Mouse (Mus musculus): ENCODE measurements around the gene Tbc1d22a.

The Tbc1d22a gene

GRCm38 (mm10) chr15:86415951-86416350 is 201.7 kb downstream of the Tbc1d22a start:
- DNase-seq, result peak in 1 of 2 experiments; percentile 5

- no peak for DNase-seq
Measured at GRCm38 (mm10) chr15:86418436-86418835, 204.2 kb downstream of the Tbc1d22a start.

DNA sequence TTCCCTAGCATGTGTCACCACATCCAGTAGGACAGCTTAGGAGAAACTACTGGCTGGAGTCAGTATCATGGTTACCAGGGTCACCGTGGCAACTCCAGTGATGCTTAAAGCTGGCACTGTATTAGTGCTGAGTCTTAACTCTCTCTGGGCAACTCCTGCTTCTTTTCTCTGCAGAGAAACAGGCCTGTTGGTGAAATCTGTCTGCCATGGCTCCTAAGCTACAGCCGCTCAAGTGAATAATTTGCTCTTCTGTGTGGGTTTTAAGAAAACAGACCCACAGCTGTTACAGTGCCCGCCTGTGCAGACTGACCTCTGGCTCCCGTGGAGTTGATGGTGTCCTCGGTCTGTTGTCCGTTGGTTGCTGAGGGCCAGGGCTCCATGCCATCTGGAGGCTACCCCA is 205.4 kb downstream of the Tbc1d22a start:
- no peak for DNase-seq

DNA sequence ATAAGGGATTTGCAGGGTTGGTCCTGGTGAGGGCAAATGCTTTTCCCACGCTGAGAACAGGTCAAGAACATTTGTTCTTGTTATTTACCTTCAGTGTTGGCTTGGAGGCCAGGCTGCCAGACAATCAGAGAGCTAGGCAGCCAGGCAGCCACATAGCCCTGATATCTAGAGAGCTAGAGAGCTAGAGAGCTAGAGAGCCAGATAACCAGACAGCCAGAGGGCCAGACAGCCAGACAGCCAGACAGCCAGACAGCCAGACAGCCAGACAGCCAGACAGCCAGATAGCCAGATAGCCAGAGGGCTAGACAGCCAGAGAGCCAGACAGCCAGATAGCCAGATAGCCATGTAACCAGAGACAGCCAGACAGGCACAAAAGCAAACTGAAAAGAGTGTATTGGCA is 208.6 kb downstream of the Tbc1d22a start:
- peak in 1 of 2 experiments; percentile 12 for DNase-seq

GRCm38 (mm10) chr15:86423884-86424283 is 209.6 kb downstream of the Tbc1d22a start:
- DNase-seq, result peak in 1 of 2 experiments; percentile 13

- DNase-seq, result no peak
Measured at GRCm38 (mm10) chr15:86424971-86425370, 210.7 kb downstream of the Tbc1d22a start.

DNA sequence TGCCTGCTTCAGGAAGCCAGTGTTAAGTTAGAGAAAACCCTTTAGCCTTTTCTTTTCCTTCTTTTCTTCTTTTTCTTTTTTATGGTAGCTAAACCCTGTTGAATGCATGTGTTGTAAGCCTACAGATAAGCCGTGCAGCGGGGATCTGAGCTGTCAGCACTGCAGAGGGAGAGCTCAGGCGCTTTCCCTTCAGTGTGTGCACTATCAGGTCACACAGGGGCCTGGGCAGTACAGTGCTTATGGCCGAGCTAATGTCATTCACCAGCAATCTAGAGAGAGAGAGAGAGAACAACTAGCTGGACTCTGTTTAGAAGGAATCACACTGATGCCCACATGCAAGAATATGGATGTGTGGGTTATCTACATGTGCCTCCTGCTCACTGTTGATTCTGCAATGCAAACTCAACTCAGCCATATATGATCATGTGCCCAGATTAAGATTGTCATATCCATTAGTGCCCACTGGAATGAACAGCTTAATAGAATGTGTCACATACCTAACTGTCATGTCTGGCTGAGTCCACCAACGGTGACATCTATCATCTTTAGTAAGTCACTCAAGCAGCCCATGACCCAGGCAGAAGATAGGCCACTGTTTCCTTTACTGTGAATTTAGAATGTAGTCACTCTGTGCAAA is 212.2 kb downstream of the Tbc1d22a start:
- peak in 1 of 2 experiments; percentile 9 for DNase-seq

DNA sequence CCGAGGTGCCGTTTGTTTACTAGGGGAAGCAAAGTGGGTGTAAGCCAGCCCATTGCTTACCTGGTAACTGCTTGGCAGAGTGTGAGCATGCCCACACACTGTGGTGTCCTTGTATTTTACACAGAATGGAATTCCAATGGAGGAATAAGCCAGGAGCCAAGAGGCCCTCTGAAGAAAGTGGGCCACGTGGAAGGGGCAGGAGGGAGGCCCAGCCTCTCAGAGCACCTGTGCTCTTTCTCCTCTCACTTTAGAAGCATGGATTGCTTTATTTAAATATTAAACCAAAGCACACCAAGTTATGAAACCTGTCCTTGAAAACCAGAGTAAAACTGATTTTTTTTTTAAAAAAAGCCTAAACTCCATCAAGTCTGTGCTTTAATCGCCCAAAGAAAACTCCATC is 213.2 kb downstream of the Tbc1d22a start:
- DNase-seq, result peak in 1 of 2 experiments; percentile 27

- DNase-seq, result peak in 1 of 2 experiments; percentile 36
Measured at GRCm38 (mm10) chr15:86428496-86428895, 214.2 kb downstream of the Tbc1d22a start.

DNA sequence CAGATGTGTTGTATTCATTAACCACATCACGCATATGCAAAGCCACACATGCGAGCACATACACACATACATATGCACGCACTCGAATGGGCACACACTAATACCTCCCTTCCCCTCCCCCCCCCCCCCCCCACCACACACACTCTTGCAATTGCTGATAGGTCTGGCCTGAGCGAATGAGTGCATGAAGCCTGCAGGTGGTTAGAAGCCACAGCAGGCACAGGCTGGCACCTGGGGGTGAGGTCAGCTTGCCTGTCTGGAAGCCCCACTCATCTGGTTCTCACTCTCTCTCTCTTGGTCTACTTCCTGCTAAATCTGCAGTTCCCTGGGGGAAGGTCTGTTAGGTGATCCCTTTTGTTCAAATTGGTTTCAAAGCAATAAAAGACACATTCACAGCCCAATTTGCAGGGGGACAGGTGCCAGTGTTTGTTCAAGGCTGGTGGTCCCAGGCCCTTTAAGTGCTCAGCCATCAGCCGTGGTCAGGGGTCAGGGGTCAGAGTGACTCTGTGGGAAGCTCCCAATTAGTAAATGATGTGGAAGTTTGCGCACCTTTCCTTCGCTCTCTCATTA is 215.6 kb downstream of the Tbc1d22a start:
- no peak for DNase-seq

DNA sequence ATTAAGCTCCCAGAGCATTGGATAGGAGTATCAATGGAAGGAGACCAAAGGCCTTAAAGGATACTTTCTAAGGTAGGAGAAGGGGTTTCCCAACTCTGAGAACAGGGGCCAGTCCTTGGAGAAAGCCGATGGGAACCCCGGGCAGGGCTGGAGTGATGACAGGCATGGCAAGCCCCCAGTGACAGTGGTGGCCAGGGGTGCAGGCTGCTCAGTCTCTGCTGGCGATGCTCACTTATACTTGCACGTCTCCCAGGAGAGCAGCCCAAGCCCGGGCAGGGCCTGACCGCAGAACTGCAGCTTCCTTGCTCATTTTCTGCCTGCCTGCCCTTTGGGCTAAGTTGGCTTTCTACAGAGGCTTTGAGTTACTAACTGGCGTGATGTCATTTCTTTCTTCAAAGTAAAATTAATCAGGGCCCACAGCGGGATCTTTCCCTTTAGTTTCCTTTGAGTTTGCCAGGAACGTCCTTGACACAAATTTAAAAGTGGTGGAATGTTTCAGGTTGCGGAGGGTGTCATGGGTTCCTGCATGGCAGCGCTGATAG is 217.4 kb downstream of the Tbc1d22a start:
- DNase-seq, result no peak

DNA sequence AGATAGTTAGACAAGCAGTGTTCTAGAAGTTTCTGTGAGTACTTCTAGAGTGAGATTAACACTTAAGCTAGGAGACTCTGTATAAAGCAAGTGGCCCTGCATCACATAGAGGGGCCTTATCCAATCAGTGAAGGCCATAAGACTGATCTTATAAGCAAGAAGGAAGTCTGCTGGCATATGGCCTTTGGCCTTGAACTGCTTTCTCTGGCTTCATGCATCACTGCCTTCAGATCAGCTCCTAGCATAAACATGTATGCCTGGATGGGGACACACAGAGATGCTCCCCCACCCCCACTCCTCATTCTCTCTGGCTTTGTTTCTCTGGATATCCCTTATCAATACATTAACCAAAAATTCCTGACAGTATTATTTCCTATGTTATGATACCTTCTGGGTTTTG is 218.5 kb downstream of the Tbc1d22a start:
- DNase-seq, result no peak

- DNase-seq, result no peak
Measured at GRCm38 (mm10) chr15:86433378-86433777, 219.1 kb downstream of the Tbc1d22a start.

GRCm38 (mm10) chr15:86434241-86434640 is 220.0 kb downstream of the Tbc1d22a start:
- peak in 1 of 2 experiments; percentile 32 for DNase-seq

DNA sequence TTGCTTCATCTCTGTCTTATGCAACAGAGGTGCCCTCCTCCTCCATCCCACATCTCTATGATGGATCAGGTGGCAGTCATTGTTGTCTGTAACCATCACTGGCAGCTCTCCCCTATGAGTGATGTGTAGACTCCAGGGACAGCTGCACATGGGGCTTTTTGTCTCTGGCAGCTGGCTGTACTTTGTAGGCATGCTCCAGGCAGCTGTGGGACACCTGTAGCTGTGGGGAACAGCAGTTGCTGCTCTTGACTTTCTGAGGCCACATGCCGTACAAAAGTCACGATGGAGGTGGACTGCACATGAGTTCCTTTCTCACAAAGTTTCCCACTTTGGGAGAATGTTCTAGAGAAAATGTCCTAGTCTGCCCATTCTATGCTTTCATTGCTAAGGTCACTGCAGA is 223.1 kb downstream of the Tbc1d22a start:
- DNase-seq, result no peak

DNA sequence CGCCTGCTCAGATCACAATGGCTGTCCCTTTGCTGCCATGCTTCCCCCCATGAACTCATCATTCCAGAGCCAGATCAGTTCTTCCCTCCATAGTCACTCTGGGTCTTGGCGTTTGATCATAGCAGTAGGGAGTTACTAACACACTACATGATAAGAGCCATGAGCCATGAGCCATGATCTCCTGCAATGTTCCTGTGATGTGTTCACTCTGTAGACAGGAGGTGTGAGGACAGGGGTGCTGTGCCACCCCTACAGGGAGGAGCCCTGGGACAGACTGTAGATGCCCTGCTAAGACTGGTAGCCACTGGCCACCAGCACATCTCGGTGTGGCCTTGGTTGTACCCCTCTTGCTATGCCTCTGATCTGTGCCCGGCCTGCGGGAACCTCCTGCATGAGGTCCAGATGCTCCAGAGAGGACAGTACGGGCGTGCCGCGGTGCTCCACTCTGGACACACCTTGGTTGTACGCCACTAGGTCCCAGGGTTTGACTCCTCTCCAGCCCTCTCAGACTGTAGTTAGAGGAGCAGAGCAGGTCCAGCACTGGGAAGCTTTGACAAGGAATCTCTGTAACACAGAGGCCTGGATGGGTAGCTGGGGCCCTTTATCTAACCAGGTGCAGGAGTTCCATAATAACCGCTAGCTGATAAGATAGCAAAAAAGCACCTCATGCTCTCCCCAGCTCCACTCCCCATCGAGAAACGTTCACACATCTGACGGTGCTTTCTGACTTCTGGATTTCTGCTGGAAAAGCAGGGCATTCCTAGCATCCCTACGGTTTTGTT is 224.9 kb downstream of the Tbc1d22a start:
- peak in 1 of 2 experiments; percentile 15 for DNase-seq

- no peak for DNase-seq
Measured at GRCm38 (mm10) chr15:86444271-86444670, 230.0 kb downstream of the Tbc1d22a start.

DNA sequence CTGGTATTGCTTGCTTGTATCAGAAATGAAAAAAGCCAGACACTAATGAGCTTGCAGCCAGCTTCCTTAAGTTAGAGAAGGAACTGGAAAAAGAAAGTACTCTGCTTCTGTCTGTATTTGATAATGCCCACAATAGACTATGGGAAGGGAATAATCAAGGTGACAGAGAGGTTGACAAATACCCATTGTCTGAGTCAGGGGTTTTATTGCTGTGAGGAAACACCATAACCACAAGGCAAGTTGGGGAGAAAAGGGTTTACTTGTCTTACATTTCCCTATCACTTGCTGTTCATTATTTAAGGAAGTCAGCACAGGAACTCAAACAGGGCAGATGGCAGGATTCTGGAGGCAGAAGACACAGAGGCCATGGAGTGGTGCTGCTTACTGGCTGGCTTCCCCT is 231.8 kb downstream of the Tbc1d22a start:
- no peak for DNase-seq

- no peak for DNase-seq
Measured at GRCm38 (mm10) chr15:86447251-86447650, 233.0 kb downstream of the Tbc1d22a start.

- no peak for DNase-seq
Measured at GRCm38 (mm10) chr15:86449236-86449635, 235.0 kb downstream of the Tbc1d22a start.

- DNase-seq, result no peak
Measured at GRCm38 (mm10) chr15:86449794-86450193, 235.5 kb downstream of the Tbc1d22a start.

GRCm38 (mm10) chr15:86459413-86459812 is 245.2 kb downstream of the Tbc1d22a start:
- DNase-seq, result no peak

GRCm38 (mm10) chr15:86462636-86463035 is 248.4 kb downstream of the Tbc1d22a start:
- DNase-seq, result no peak

- no peak for DNase-seq
Measured at GRCm38 (mm10) chr15:86468082-86468481, 253.8 kb downstream of the Tbc1d22a start.

Measured in kidney, postnatal 25 days (tissue).